Comparison of ENCODE assay signal across 8 mouse cellular contexts in the genomic region with DNA sequence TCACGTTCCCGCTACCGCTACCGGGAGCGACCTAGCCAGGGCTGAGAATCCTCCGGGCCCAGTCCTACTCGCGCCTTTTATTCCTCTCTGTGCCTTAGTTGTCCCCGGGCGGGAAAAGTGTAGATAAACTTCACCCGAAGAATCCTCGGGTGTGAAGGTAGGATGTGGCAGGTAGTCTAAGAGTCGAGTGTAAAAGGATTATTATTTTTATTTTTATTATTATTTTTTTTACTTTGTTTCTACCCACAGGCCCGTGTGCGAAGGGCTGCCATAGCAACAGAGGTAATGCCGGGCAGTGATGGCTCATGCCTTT. TPM values are rescaled to one million over a fixed set of nuclear protein-coding genes. Genes with fewer than 3 reads are reported as not detected.
A peak's percentile ranks its signal among the peaks of the same experiment; 100 is the strongest.
DNase-seq lines count a peak whose midpoint lies in the region; ATAC-seq and TF ChIP-seq lines count a peak whose summit lies in the region.

Gene Dis3l, minus strand, starts transcription at position 35 of the 313 bp plus-strand sequence.

- no peak for TF ChIP-seq EP300 in heart, adult 2 months (IDR thresholded peaks at IDR 0.05; ENCODE audit: insufficient read depth, low read depth, low read length)
- no peak for TF ChIP-seq EP300 in liver, postnatal 0 days (IDR thresholded peaks at IDR 0.05; ENCODE audit: low read depth)

- 0 out of 2 replicates have a peak, but pooled peaks cover 2% of the 10 kb centered on the region for H3K79me2 ChIP-seq in heart, adult 2 months (replicated peaks; ENCODE audit: control insufficient read depth, insufficient read depth, low read length)

- WGBS in heart, adult 2 months = 4% methylated on average over 16 of the region's 16 CpGs
- 11% methylated on average over 16 of the region's 16 CpGs for WGBS in forebrain, embryonic 15.5 days
- WGBS in hindbrain, embryonic 14.5 days = 11% methylated on average over 16 of the region's 16 CpGs
- 7% methylated on average over 16 of the region's 16 CpGs for WGBS in liver, postnatal 0 days (ENCODE audit: insufficient replicate concordance)

- H3K9ac ChIP-seq in heart, adult 2 months (ENCODE audit: low read depth, low read length) = peak within 1 kb of the TSS; percentile 100
- peak within 1 kb of the TSS; percentile 98 for H3K9ac ChIP-seq in forebrain, embryonic 15.5 days (replicated peaks)
- peak within 1 kb of the TSS; percentile 97 for H3K9ac ChIP-seq in hindbrain, embryonic 14.5 days
- H3K9ac ChIP-seq in liver, postnatal 0 days (replicated peaks) = peak within 1 kb of the TSS; percentile 96

- H3K4me2 ChIP-seq in forebrain, embryonic 15.5 days (replicated peaks) = peak within 1 kb of the TSS; percentile 77
- H3K4me2 ChIP-seq in hindbrain, embryonic 14.5 days (replicated peaks) = peak within 1 kb of the TSS; percentile 77
- H3K4me2 ChIP-seq in liver, postnatal 0 days (ENCODE audit: low read depth, low read length) = peak within 1 kb of the TSS; percentile 84

- peak within 1 kb of the TSS; percentile 86 for H3K4me3 ChIP-seq in heart, adult 2 months
- H3K4me3 ChIP-seq in forebrain, embryonic 15.5 days = peak within 1 kb of the TSS; percentile 61
- H3K4me3 ChIP-seq in hindbrain, embryonic 14.5 days (replicated peaks; ENCODE audit: low read length) = peak within 1 kb of the TSS; percentile 55
- H3K4me3 ChIP-seq in liver, postnatal 0 days (ENCODE audit: low read depth, low read length) = peak within 1 kb of the TSS; percentile 57

- no peak; the same call in 1 of the 2 replicates for ATAC-seq in forebrain, embryonic 15.5 days (replicated peaks)
- ATAC-seq in hindbrain, embryonic 14.5 days (ENCODE audit: low FRiP score) = no peak
- ATAC-seq in liver, postnatal 0 days = no peak

- no peak for DNase-seq in heart, adult 2 months
- no peak for DNase-seq in heart, adult 11 months
- peak; percentile 18 for DNase-seq in MEL-GATA-1-ER (ENCODE audit: extremely low read depth, low read depth)
- DNase-seq in hindbrain, embryonic 14.5 days (ENCODE audit: low spot score) = no peak
- no peak for DNase-seq in liver, postnatal 0 days
- no peak for DNase-seq in ovary, postnatal 10 days (ENCODE audit: low spot score)
- DNase-seq in retina, embryonic 14.5 days (ENCODE audit: low spot score) = no peak

- H3K27me3 ChIP-seq in heart, adult 2 months (ENCODE audit: control insufficient read depth, insufficient read depth, low read length) = no peaks in the 10 kb centered on the region
- H3K27me3 ChIP-seq in forebrain, embryonic 15.5 days = no peaks in the 10 kb centered on the region
- no peaks in the 10 kb centered on the region for H3K27me3 ChIP-seq in hindbrain, embryonic 14.5 days (ENCODE audit: control insufficient read depth, insufficient read depth, low read length)
- H3K27me3 ChIP-seq in liver, postnatal 0 days (ENCODE audit: insufficient read depth, low read length) = no peaks in the 10 kb centered on the region

- H3K27ac ChIP-seq in heart, adult 2 months = peak within 1 kb of the TSS; percentile 98
- peak within 1 kb of the TSS; percentile 99 for H3K27ac ChIP-seq in forebrain, embryonic 15.5 days (replicated peaks)
- H3K27ac ChIP-seq in hindbrain, embryonic 14.5 days = peak within 1 kb of the TSS; percentile 99
- H3K27ac ChIP-seq in liver, postnatal 0 days (ENCODE audit: low read depth) = peak within 1 kb of the TSS; percentile 92

- no peak for TF ChIP-seq POLR2A in heart, adult 2 months (IDR thresholded peaks at IDR 0.05; ENCODE audit: insufficient read depth, low read depth, low read length)

- no peak for TF ChIP-seq CTCF in heart, adult 2 months (IDR thresholded peaks at IDR 0.05)
- no peak for TF ChIP-seq CTCF in liver, postnatal 0 days (IDR thresholded peaks at IDR 0.05; ENCODE audit: low read depth)

- H3K4me1 ChIP-seq in heart, adult 2 months (ENCODE audit: control insufficient read depth, insufficient read depth, low read length) = peaks cover 2% of the 10 kb centered on the region; the same call in 1 of the 2 replicates
- H3K4me1 ChIP-seq in forebrain, embryonic 15.5 days = peaks cover 21% of the 10 kb centered on the region
- H3K4me1 ChIP-seq in hindbrain, embryonic 14.5 days (replicated peaks; ENCODE audit: control insufficient read depth, insufficient read depth, low read length) = peaks cover 10% of the 10 kb centered on the region; the same call in 1 of the 2 replicates
- peaks cover 6% of the 10 kb centered on the region for H3K4me1 ChIP-seq in liver, postnatal 0 days (ENCODE audit: insufficient read depth)

- peaks cover 9% of the 10 kb centered on the region for H3K36me3 ChIP-seq in heart, adult 2 months (ENCODE audit: control insufficient read depth, insufficient read depth, low read length)
- 0 out of 2 replicates have a peak, but pooled peaks cover 6% of the 10 kb centered on the region for H3K36me3 ChIP-seq in forebrain, embryonic 15.5 days
- H3K36me3 ChIP-seq in hindbrain, embryonic 14.5 days (replicated peaks; ENCODE audit: control insufficient read depth, insufficient read depth) = no peaks in the 10 kb centered on the region
- peaks cover 16% of the 10 kb centered on the region for H3K36me3 ChIP-seq in liver, postnatal 0 days (replicated peaks; ENCODE audit: insufficient read depth, low read length)

- no peaks in the 10 kb centered on the region for H3K9me3 ChIP-seq in forebrain, embryonic 15.5 days
- H3K9me3 ChIP-seq in hindbrain, embryonic 14.5 days (ENCODE audit: control insufficient read depth, low read length) = no peaks in the 10 kb centered on the region
- no peaks in the 10 kb centered on the region for H3K9me3 ChIP-seq in liver, postnatal 0 days (ENCODE audit: low read length)

- intact Hi-C loops in heart, adult 2 months (cut with DNase I) = loop anchor here (2.0 to 5.0 kb wide), 4 partner anchors 59 to 620 kb away; partner anchors contain the start of genes Ints14, Rab11a and Tipin

RNA-seq across cellular contexts. Expression of gene Dis3l, which starts in this region (rescaled TPM):
- total RNA-seq in heart, adult 2 months (2021) = 10 to 100 TPM; 24.5 to 24.6 TPM
- 10.6 and 18.6 TPM in 2 replicates for polyA plus RNA-seq in heart, adult 2 months (2012; rRNA removed)
- polyA plus RNA-seq in forebrain, embryonic 15.5 days (2015; fragmentation: Nextera tagmentation; extraction: Ambion mirVana) = 23.4 and 23.7 TPM in 2 replicates
- polyA plus RNA-seq in hindbrain, embryonic 14.5 days (2014; fragmentation: Nextera tagmentation; extraction: Ambion mirVana) = 21.1 and 23.2 TPM in 2 replicates
- 3.7 and 5.1 TPM in 2 replicates for polyA plus RNA-seq in liver, postnatal 0 days (2015; fragmentation: Nextera tagmentation; extraction: Ambion mirVana)
